Mouse (Mus musculus): ENCODE measurements around the gene Ap1s1. TPM values are rescaled to one million over a fixed set of nuclear protein-coding genes. Genes with fewer than 3 reads are reported as not detected.

The Ap1s1 gene
- polyA plus RNA-seq, 1 experiment: 71.9 TPM

GRCm38 (mm10) chr5:137054873-137055272, 8.9 kb upstream of the Ap1s1 start:
- Histone ChIP-seq H3K27ac (ENCODE audit: control insufficient read depth, insufficient read depth, low read depth, low read length, poor library complexity) (no peak overlapping the region), H3K4me3 (replicated peaks; ENCODE audit: control insufficient read depth, low read depth, low read length) (no peak overlapping the region), H3K4me1 (ENCODE audit: control insufficient read depth, insufficient read depth, low read length) (no peaks in the 10 kb centered on the region)
- 77% methylated on average over 5 of the region's 5 CpGs for WGBS
- TF ChIP-seq POLR2A (IDR thresholded peaks at IDR 0.05; ENCODE audit: borderline replicate concordance, control insufficient read depth, low read depth, low read length) (no peak), CTCF (IDR thresholded peaks at IDR 0.05; ENCODE audit: control insufficient read depth, insufficient read depth, low read length) (no peak)

GRCm38 (mm10) chr5:137054299-137054698, 8.4 kb upstream of the Ap1s1 start:
- Histone ChIP-seq H3K4me1 (ENCODE audit: control insufficient read depth, insufficient read depth, low read length) (no peaks in the 10 kb centered on the region), H3K4me3 (replicated peaks; ENCODE audit: control insufficient read depth, low read depth, low read length) (no peak overlapping the region), H3K27ac (ENCODE audit: control insufficient read depth, insufficient read depth, low read depth, low read length, poor library complexity) (no peak overlapping the region)
- TF ChIP-seq CTCF (IDR thresholded peaks at IDR 0.05; ENCODE audit: control insufficient read depth, insufficient read depth, low read length) (no peak), POLR2A (IDR thresholded peaks at IDR 0.05; ENCODE audit: borderline replicate concordance, control insufficient read depth, low read depth, low read length) (no peak)
- WGBS: 79% methylated on average over 7 of the region's 7 CpGs

GRCm38 (mm10) chr5:137051914-137052505, 6.1 kb upstream of the Ap1s1 start:
- TF ChIP-seq CTCF (IDR thresholded peaks at IDR 0.05; ENCODE audit: control insufficient read depth, insufficient read depth, low read length) (no peak), POLR2A (IDR thresholded peaks at IDR 0.05; ENCODE audit: borderline replicate concordance, control insufficient read depth, low read depth, low read length) (no peak)
- 79% methylated on average over 5 of the region's 5 CpGs for WGBS
- H3K4me1 ChIP-seq (ENCODE audit: control insufficient read depth, insufficient read depth, low read length): no peaks in the 10 kb centered on the region
- no peak overlapping the region for H3K4me3 ChIP-seq (replicated peaks; ENCODE audit: control insufficient read depth, low read depth, low read length)
- no peak overlapping the region for H3K27ac ChIP-seq (ENCODE audit: control insufficient read depth, insufficient read depth, low read depth, low read length, poor library complexity)

GRCm38 (mm10) chr5:137051125-137051524, 5.2 kb upstream of the Ap1s1 start:
- no peak overlapping the region for H3K27ac ChIP-seq (ENCODE audit: control insufficient read depth, insufficient read depth, low read depth, low read length, poor library complexity)
- no peak overlapping the region for H3K4me3 ChIP-seq (replicated peaks; ENCODE audit: control insufficient read depth, low read depth, low read length)
- H3K4me1 ChIP-seq (ENCODE audit: control insufficient read depth, insufficient read depth, low read length): no peaks in the 10 kb centered on the region
- TF ChIP-seq POLR2A (IDR thresholded peaks at IDR 0.05; ENCODE audit: borderline replicate concordance, control insufficient read depth, low read depth, low read length): no peak
- no peak for TF ChIP-seq CTCF (IDR thresholded peaks at IDR 0.05; ENCODE audit: control insufficient read depth, insufficient read depth, low read length)
- 72% methylated on average over 6 of the region's 6 CpGs for WGBS

- no peak overlapping the region for H3K4me3 ChIP-seq (replicated peaks; ENCODE audit: control insufficient read depth, low read depth, low read length)
- no peaks in the 10 kb centered on the region; the same call in 1 of the 2 replicates for H3K4me1 ChIP-seq (ENCODE audit: control insufficient read depth, insufficient read depth, low read length)
- H3K27ac ChIP-seq (ENCODE audit: control insufficient read depth, insufficient read depth, low read depth, low read length, poor library complexity): no peak overlapping the region
- TF ChIP-seq POLR2A (IDR thresholded peaks at IDR 0.05; ENCODE audit: borderline replicate concordance, control insufficient read depth, low read depth, low read length) (no peak), CTCF (IDR thresholded peaks at IDR 0.05; ENCODE audit: control insufficient read depth, insufficient read depth, low read length) (no peak)
Observed at GRCm38 (mm10) chr5:137046991-137047390, 1.1 kb upstream of the Ap1s1 start.

GRCm38 (mm10) chr5:137046324-137046718, 386 bp upstream of the Ap1s1 start:
- WGBS: 27% methylated on average over 5 of the region's 5 CpGs
- H3K4me3 ChIP-seq (replicated peaks; ENCODE audit: control insufficient read depth, low read depth, low read length): peak overlapping the region; percentile 1
- no peak for TF ChIP-seq POLR2A (IDR thresholded peaks at IDR 0.05; ENCODE audit: borderline replicate concordance, control insufficient read depth, low read depth, low read length)
- TF ChIP-seq CTCF (IDR thresholded peaks at IDR 0.05; ENCODE audit: control insufficient read depth, insufficient read depth, low read length): no peak

GRCm38 (mm10) chr5:137043997-137044396, 1.9 kb downstream of the Ap1s1 start:
- Histone ChIP-seq H3K27ac (ENCODE audit: control insufficient read depth, insufficient read depth, low read depth, low read length, poor library complexity) (no peak overlapping the region), H3K4me3 (replicated peaks; ENCODE audit: control insufficient read depth, low read depth, low read length) (no peak overlapping the region), H3K4me1 (ENCODE audit: control insufficient read depth, insufficient read depth, low read length) (no peaks in the 10 kb centered on the region; the same call in 1 of the 2 replicates)
- 90% methylated on average over 7 of the region's 7 CpGs for WGBS
- TF ChIP-seq POLR2A (IDR thresholded peaks at IDR 0.05; ENCODE audit: borderline replicate concordance, control insufficient read depth, low read depth, low read length) (no peak), CTCF (IDR thresholded peaks at IDR 0.05; ENCODE audit: control insufficient read depth, insufficient read depth, low read length) (no peak)

More at GRCm38 (mm10) chr5:137046324-137046718, 386 bp upstream of the Ap1s1 start:
- no peak overlapping the region for H3K27ac ChIP-seq (ENCODE audit: control insufficient read depth, insufficient read depth, low read depth, low read length, poor library complexity)
- H3K4me1 ChIP-seq (ENCODE audit: control insufficient read depth, insufficient read depth, low read length): no peaks in the 10 kb centered on the region; the same call in 1 of the 2 replicates

GRCm38 (mm10) chr5:137041442-137041841, 4.5 kb downstream of the Ap1s1 start:
- WGBS: 86% methylated on average over 10 of the region's 10 CpGs
- Histone ChIP-seq H3K4me1 (ENCODE audit: control insufficient read depth, insufficient read depth, low read length) (no peaks in the 10 kb centered on the region; the same call in 1 of the 2 replicates), H3K4me3 (replicated peaks; ENCODE audit: control insufficient read depth, low read depth, low read length) (no peak overlapping the region), H3K27ac (ENCODE audit: control insufficient read depth, insufficient read depth, low read depth, low read length, poor library complexity) (no peak overlapping the region)
- no peak for TF ChIP-seq POLR2A (IDR thresholded peaks at IDR 0.05; ENCODE audit: borderline replicate concordance, control insufficient read depth, low read depth, low read length)
- no peak for TF ChIP-seq CTCF (IDR thresholded peaks at IDR 0.05; ENCODE audit: control insufficient read depth, insufficient read depth, low read length)

GRCm38 (mm10) chr5:137039453-137039852, 6.5 kb downstream of the Ap1s1 start:
- no peaks in the 10 kb centered on the region for H3K4me1 ChIP-seq (ENCODE audit: control insufficient read depth, insufficient read depth, low read length)
- no peak overlapping the region for H3K4me3 ChIP-seq (replicated peaks; ENCODE audit: control insufficient read depth, low read depth, low read length)
- TF ChIP-seq POLR2A (IDR thresholded peaks at IDR 0.05; ENCODE audit: borderline replicate concordance, control insufficient read depth, low read depth, low read length) (no peak), CTCF (IDR thresholded peaks at IDR 0.05; ENCODE audit: control insufficient read depth, insufficient read depth, low read length) (no peak)
- WGBS: 93% methylated on average over 10 of the region's 10 CpGs
- no peak overlapping the region for H3K27ac ChIP-seq (ENCODE audit: control insufficient read depth, insufficient read depth, low read depth, low read length, poor library complexity)
